Mouse (Mus musculus) liver, embryonic 14.5 days (tissue): ENCODE measurements around the gene Zfp78. TPM values are rescaled to one million over a fixed set of nuclear protein-coding genes. Genes with fewer than 3 reads are reported as not detected.
A peak's percentile ranks its signal among the peaks of the same experiment; 100 is the strongest.

ENCODE experiments used
- ATAC-seq: fragments of 200-750 bp; cut with Nextera tagmentation; 2 replicates; pipeline ENCODE4 v1.8.0; 2017; ENCODE audit warnings: moderate number of reproducible peaks, mild to moderate bottlenecking, moderate library complexity; ENCODE audit not compliant: insufficient read depth
- DNase-seq, 3 experiments: peaks; one replicate each; pipeline ENCODE4 v3.0.0-alpha.2; 2012 to 2013; ENCODE audit warnings: low read depth in 3 of 3, low spot score in 3 of 3
- H3K27ac ChIP-seq: fragments of 300-500 bp; sonication (generic); 2 replicates; pipeline ENCODE4 v1.5.1; 2014; ENCODE audit warnings: moderate library complexity, mild to moderate bottlenecking, control low read depth, inconsistent platforms
- H3K27me3 ChIP-seq: fragments of 300-500 bp; sonication (generic); 2 replicates; pipeline ENCODE4 v1.6.1; 2014; ENCODE audit warnings: mild to moderate bottlenecking, low read length, moderate library complexity; ENCODE audit not compliant: control insufficient read depth, insufficient read depth
- H3K36me3 ChIP-seq: fragments of 300-500 bp; sonication (generic); replicated peaks from 2 replicates; pipeline ENCODE4 v1.6.1; 2014; ENCODE audit warnings: low read depth; ENCODE audit not compliant: control insufficient read depth, insufficient read depth
- H3K4me1 ChIP-seq, 2 experiments: fragments of 200-500 bp in 1 of 2; fragments of 300-500 bp in 1 of 2; sonication (generic) in 1 of 2; replicated peaks; 2 replicates each; pipeline ENCODE4 v1.6.1; 2012 to 2014; ENCODE audit warnings: antibody characterized with exemption in 1 of 2, inconsistent platforms in 1 of 2, low read length in 1 of 2; ENCODE audit not compliant: control insufficient read depth in 2 of 2, insufficient read depth in 2 of 2
- H3K4me2 ChIP-seq: fragments of 300-500 bp; sonication (generic); 2 replicates; pipeline ENCODE4 v1.6.1; 2014; ENCODE audit warnings: low read depth, mild to moderate bottlenecking, control low read depth, moderate library complexity
- H3K4me3 ChIP-seq, 2 experiments: fragments of 200-500 bp in 1 of 2; fragments of 300-500 bp in 1 of 2; sonication (generic) in 1 of 2; 2 replicates each; pipeline ENCODE4 v1.5.1; 2012 to 2014; ENCODE audit warnings: low read depth in 2 of 2, low read length in 2 of 2, mild to moderate bottlenecking in 2 of 2, control low read depth in 1 of 2, inconsistent platforms in 1 of 2, moderate library complexity in 1 of 2; ENCODE audit not compliant: insufficient read depth in 1 of 2
- H3K9ac ChIP-seq: fragments of 300-500 bp; sonication (generic); replicated peaks from 2 replicates; pipeline ENCODE4 v1.6.1; 2014; ENCODE audit warnings: mild to moderate bottlenecking, control low read depth, moderate library complexity
- H3K9me3 ChIP-seq: fragments of 300-500 bp; sonication (generic); 2 replicates; pipeline ENCODE4 v1.6.1; 2016; ENCODE audit warnings: low read length, mixed read lengths; ENCODE audit not compliant: control insufficient read depth
- CTCF ChIP-seq: IDR thresholded peaks from 2 replicates; pipeline ENCODE4 v1.5.1; 2016; ENCODE audit warnings: antibody characterized with exemption, low read depth, control low read depth
- EP300 ChIP-seq: IDR thresholded peaks from 2 replicates; pipeline ENCODE4 v1.6.1; 2016; ENCODE audit warnings: antibody characterized with exemption, low read depth
- WGBS: fragments of 180-500 bp; shearing (Covaris S2); extraction: QIAGEN DNeasy Blood & Tissue Kit; methylation state at CpG from one replicate; pipeline ENCODE4 v1.1.7; 2014; ENCODE audit not compliant: insufficient replicate concordance; 5-methylcytosine and 5-hydroxymethylcytosine counted together
- polyA plus RNA-seq, 2 experiments: library from polyadenylated mRNA; depleted of rRNA in 1 of 2; stranded (reverse) in 1 of 2; unstranded in 1 of 2; fragments of >200 nt; fragmentation: Nextera tagmentation in 1 of 2; extraction: Ambion mirVana in 1 of 2; gene quantifications; 2 replicates each; pipeline versions ENCODE4 v1.2.1 to v1.2.3; 2012 to 2014

The Zfp78 gene
- polyA plus RNA-seq, 2 experiments = 0.67 to 0.83 TPM

DNA sequence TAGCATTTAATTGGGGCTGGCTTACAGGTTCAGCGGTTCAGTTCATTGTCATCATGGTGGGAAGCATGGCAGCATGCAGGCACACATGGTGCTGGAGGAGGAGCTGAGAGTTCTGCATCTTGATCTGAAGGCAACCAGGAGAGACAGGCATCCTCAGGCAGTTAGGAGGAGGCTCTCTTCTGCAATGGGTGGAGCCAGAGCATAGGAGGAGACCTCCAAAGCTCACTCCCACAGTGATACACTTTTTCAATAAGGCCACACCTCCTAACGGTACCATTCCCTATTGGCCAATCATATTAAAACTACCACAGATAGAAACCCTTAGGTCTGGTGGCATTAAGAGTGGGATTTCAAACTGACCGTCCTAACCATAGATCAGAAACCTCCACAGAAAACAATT lies 6.4 kb downstream of the Zfp78 start:
- peak; percentile 38 for ATAC-seq

DNA sequence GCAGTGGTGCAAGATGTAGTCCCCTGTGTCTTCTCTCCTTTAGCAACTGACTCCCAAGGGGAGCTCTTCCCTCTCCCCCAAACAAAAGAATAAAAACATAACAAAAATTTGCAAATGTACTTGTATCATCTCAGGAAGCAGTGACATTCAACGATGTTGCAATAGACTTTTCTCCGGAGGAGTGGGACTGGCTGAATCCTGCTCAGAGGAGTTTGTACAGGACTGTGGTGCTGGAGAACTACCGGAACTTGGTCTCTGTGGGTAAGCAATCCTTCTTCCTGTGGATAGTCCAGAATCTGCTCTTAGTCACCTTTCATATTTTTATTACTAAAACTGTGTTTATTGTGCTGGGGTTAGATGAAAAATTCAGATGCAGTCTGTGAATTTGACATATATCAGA lies 9.9 kb downstream of the Zfp78 start:
- TF ChIP-seq CTCF (no peak), EP300 (no peak)
- WGBS = 61% methylated on average over 3 of the region's 3 CpGs
- Histone ChIP-seq H3K9ac (no peak overlapping the region), H3K27me3 (no peaks in the 10 kb centered on the region), H3K9me3 (no peaks in the 10 kb centered on the region), H3K27ac (no peak overlapping the region), H3K4me2 (no peak overlapping the region), H3K4me1 (0 out of 4 replicates have a peak, but pooled peaks cover 0 to 4% of the 10 kb centered on the region in 2 experiments), H3K36me3 (no peaks in the 10 kb centered on the region), H3K4me3 (no peak overlapping the region)
- no peak for ATAC-seq
- no peak for DNase-seq

More for the DNA sequence above, 6.4 kb downstream of the Zfp78 start:
- no peak overlapping the region for H3K4me3 ChIP-seq
- no peak overlapping the region for H3K27ac ChIP-seq
- TF ChIP-seq EP300 (no peak), CTCF (no peak)
- no peak overlapping the region for H3K9ac ChIP-seq
- H3K36me3 ChIP-seq = no peaks in the 10 kb centered on the region
- peaks cover 19 to 20% of the 10 kb centered on the region in 2 experiments for H3K4me1 ChIP-seq
- no peak for DNase-seq
- H3K27me3 ChIP-seq = no peaks in the 10 kb centered on the region
- WGBS = 63% methylated on average over 3 of the region's 3 CpGs
- no peak overlapping the region for H3K4me2 ChIP-seq
- no peaks in the 10 kb centered on the region for H3K9me3 ChIP-seq

DNA sequence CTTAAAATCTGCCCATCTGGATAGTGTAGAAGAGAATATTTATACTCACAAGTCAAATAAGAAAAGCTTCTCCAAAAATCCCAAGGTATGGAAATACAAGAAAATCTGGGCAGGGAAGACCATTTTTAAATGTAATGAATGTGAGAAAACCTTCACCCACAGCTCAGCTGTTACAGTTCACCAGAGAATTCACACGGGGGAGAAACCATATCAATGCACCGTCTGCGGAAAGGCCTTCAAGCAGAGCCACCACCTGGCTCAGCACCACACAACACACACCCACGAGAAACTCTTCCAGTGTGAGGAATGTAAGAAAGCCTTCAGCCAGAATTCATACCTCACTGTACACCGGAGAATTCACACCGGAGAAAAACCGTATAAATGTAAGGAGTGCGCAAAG lies 15.4 kb downstream of the Zfp78 start:
- peaks cover 7 to 8% of the 10 kb centered on the region in 2 experiments for H3K4me1 ChIP-seq
- H3K9ac ChIP-seq = no peak overlapping the region
- no peaks in the 10 kb centered on the region for H3K27me3 ChIP-seq
- no peak overlapping the region for H3K4me2 ChIP-seq
- H3K9me3 ChIP-seq = no peaks in the 10 kb centered on the region
- no peak for DNase-seq
- ATAC-seq = no peak
- no peak overlapping the region for H3K4me3 ChIP-seq
- no peaks in the 10 kb centered on the region for H3K36me3 ChIP-seq
- H3K27ac ChIP-seq = no peak overlapping the region
- WGBS = 71% methylated on average over 8 of the region's 8 CpGs
- TF ChIP-seq EP300 (no peak), CTCF (no peak)

DNA sequence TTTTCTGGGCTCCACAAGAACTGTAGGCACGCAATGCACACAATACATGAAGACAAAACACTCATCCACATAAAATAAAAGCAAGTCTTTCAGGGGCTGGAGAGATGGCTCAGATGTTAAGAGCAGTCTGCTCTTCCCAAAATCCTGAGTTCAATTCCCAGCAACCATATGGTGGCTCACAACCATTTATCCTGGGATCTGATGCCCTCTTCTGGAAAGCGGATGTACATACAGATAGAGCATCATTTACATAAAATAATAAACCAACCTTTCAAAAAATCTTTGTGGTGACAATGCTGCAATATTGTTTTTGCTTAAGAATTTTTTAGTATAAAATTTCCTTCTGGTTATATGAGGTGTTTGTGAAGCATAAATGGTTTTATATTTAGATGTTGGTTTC lies 18.4 kb downstream of the Zfp78 start:
- 77% methylated on average over 2 of the region's 2 CpGs for WGBS
- Histone ChIP-seq H3K27ac (no peak overlapping the region), H3K9me3 (no peaks in the 10 kb centered on the region), H3K4me1 (peaks cover 13 to 15% of the 10 kb centered on the region in 2 experiments), H3K36me3 (no peaks in the 10 kb centered on the region), H3K27me3 (no peaks in the 10 kb centered on the region), H3K9ac (no peak overlapping the region), H3K4me3 (no peak overlapping the region), H3K4me2 (no peak overlapping the region)
- no peak for ATAC-seq
- TF ChIP-seq CTCF = no peak
- TF ChIP-seq EP300 = no peak
- DNase-seq = no peak

DNA sequence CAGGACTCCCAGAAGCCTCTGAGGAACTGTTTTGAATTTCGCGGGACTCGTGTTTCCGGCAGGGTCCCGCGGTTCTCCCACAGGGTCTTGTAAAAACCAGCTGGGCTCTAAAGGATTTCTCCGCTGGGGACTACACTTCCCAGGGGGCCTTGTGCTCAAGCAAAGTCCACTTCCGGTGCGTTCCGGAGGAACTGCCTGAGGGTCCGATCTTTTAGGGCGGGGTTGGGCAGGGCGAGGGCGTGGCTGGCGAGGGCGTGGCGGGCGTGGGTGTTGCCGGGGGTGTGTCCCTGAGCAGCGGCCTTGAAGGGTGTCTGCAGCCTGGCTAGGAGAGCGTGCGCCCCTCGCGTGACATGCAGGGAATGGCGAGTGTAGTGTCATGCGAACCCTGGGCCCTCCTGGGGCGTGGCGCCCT lies 20.0 kb downstream of the Zfp78 start, which contains the start of gene Zfp28:
Gene Zfp28 (plus strand): TSS at position 252 of the 412 bp plus-strand sequence.
- Histone ChIP-seq H3K4me2 (peak within 1 kb of the TSS; percentile 83), H3K4me3 (peak within 1 kb of the TSS; percentile 64 to 67), H3K9ac (peak within 1 kb of the TSS; percentile 60), H3K36me3 (no peaks in the 10 kb centered on the region), H3K27ac (no peak within 1 kb of the TSS), H3K27me3 (no peaks in the 10 kb centered on the region), H3K4me1 (peaks cover 13 to 15% of the 10 kb centered on the region in 2 experiments), H3K9me3 (no peaks in the 10 kb centered on the region)
- under 1% methylated on average over 28 of the region's 28 CpGs for WGBS
- TF ChIP-seq CTCF (peak; percentile 56), EP300 (no peak)
- DNase-seq (peak; percentile 74 to 82 (median 77)), ATAC-seq (peak; percentile 93)
